Mouse (Mus musculus): ENCODE results near the gene a. TPM values are rescaled to one million over a fixed set of nuclear protein-coding genes. Genes with fewer than 3 reads are reported as not detected.
"Not testable (repeated sequence)": the region's sequence is repeated elsewhere in the genome, so short reads cannot be mapped to it uniquely, and the experiment has no call there.

Gene a
- total RNA-seq, 1 experiment from 2014 or later: not detected

- ATAC-seq (replicated peaks in 1 of 2; ENCODE audit: insufficient read depth in 1 of 2, low FRiP score in 2 of 2, low TSS enrichment in 1 of 2, low read depth in 1 of 2, poor library complexity in 2 of 2, severe bottlenecking in 2 of 2): no peak
These were observed 260.6 kb downstream of the a start for GRCm38 (mm10) chr2:155051622-155052351.

- no peak for ATAC-seq (replicated peaks in 1 of 2; ENCODE audit: insufficient read depth in 1 of 2, low FRiP score in 2 of 2, low TSS enrichment in 1 of 2, low read depth in 1 of 2, poor library complexity in 2 of 2, severe bottlenecking in 2 of 2)
These were observed 261.5 kb downstream of the a start for GRCm38 (mm10) chr2:155052681-155053080.

DNA sequence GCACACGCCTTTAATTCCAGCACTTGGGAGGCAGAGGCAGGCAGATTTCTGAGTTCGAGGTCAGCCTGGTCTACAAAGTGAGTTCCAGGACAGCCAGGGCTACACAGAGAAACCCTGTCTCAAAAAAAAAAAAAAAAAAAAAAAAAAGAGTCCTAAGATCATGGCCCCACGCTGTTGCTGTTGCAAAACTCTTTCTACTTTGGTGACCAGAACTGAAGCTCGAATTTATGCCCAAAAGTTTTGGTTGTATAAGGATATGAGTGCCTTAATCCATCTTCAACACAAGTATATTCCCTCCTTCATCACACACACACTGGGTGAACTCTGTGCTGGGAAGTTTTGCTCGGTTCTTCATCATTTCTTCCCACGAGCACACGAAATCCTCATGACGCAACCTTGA, 262.3 kb downstream of the a start:
- not testable (repeated sequence) for ATAC-seq (replicated peaks in 1 of 2; ENCODE audit: insufficient read depth in 1 of 2, low FRiP score in 2 of 2, low TSS enrichment in 1 of 2, low read depth in 1 of 2, poor library complexity in 2 of 2, severe bottlenecking in 2 of 2)

DNA sequence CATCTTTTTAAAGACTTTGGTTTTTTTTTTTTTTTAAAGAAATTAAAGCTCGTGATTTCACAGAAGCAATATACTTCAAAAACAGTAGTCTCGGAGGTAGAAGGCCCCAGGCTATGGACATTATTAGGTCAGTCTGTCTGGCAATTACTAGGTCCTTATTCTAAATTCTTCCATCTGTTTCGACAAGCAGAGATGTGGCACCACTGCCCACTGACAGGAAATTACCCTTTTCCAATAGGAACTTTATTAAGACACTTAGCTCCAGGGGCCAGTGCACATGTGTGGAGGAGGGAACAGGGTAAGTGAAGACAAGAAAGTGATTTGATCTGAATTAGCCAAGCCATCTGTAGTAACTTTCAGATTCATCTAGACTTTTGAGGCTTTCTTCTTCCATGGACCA, 263.5 kb downstream of the a start:
- ATAC-seq (replicated peaks in 1 of 2; ENCODE audit: insufficient read depth in 1 of 2, low FRiP score in 2 of 2, low TSS enrichment in 1 of 2, low read depth in 1 of 2, poor library complexity in 2 of 2, severe bottlenecking in 2 of 2): no peak

GRCm38 (mm10) chr2:155056076-155056578, 264.9 kb downstream of the a start:
- no peak for ATAC-seq (replicated peaks in 1 of 2; ENCODE audit: insufficient read depth in 1 of 2, low FRiP score in 2 of 2, low TSS enrichment in 1 of 2, low read depth in 1 of 2, poor library complexity in 2 of 2, severe bottlenecking in 2 of 2)

- ATAC-seq (replicated peaks in 1 of 2; ENCODE audit: insufficient read depth in 1 of 2, low FRiP score in 2 of 2, low TSS enrichment in 1 of 2, low read depth in 1 of 2, poor library complexity in 2 of 2, severe bottlenecking in 2 of 2): no peak
These were observed 266.2 kb downstream of the a start for GRCm38 (mm10) chr2:155057361-155057760.

DNA sequence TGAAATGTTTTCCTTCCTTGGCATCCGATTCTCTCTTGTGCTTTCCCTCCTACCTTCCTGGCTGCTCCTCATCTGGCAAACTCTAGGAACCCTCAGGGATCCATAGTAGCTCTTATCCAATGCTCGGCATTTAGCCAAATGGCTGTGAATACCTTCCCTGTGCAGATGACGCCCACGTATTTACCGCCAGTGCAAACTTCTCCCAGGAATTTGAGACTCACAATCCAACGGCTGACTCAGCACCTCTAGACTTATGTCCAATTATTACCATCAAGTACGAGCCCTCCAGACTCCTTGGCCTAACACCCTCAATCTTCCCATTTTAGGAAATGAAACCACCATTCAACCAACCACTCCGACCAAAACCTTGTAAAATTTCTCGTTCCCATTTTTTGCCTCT, 279.8 kb downstream of the a start:
- ATAC-seq (replicated peaks in 1 of 2; ENCODE audit: insufficient read depth in 1 of 2, low FRiP score in 2 of 2, low TSS enrichment in 1 of 2, low read depth in 1 of 2, poor library complexity in 2 of 2, severe bottlenecking in 2 of 2): no peak

GRCm38 (mm10) chr2:155072353-155073145, 281.3 kb downstream of the a start:
- ATAC-seq (replicated peaks in 1 of 2; ENCODE audit: insufficient read depth in 1 of 2, low FRiP score in 2 of 2, low TSS enrichment in 1 of 2, low read depth in 1 of 2, poor library complexity in 2 of 2, severe bottlenecking in 2 of 2): no peak

DNA sequence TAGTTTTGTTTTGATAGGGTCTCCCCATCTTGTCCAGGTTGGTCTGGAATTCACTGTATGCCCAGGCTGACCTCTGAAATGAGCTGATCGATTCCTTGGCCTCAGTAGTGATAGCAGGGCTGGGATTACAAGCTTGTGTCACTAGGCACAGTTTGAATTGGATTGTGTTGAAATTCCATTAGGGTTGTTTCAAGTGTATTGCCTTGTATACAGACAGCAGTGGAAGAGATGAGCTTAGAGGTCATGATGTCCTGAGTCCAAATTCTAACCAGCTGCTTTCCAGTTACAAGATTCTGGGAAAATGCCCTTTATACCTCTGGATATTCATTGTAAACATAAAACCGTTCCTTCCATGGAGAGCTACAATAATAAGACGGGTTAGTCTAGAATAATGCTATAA, 282.1 kb downstream of the a start:
- no peak for ATAC-seq (replicated peaks in 1 of 2; ENCODE audit: insufficient read depth in 1 of 2, low FRiP score in 2 of 2, low TSS enrichment in 1 of 2, low read depth in 1 of 2, poor library complexity in 2 of 2, severe bottlenecking in 2 of 2)

DNA sequence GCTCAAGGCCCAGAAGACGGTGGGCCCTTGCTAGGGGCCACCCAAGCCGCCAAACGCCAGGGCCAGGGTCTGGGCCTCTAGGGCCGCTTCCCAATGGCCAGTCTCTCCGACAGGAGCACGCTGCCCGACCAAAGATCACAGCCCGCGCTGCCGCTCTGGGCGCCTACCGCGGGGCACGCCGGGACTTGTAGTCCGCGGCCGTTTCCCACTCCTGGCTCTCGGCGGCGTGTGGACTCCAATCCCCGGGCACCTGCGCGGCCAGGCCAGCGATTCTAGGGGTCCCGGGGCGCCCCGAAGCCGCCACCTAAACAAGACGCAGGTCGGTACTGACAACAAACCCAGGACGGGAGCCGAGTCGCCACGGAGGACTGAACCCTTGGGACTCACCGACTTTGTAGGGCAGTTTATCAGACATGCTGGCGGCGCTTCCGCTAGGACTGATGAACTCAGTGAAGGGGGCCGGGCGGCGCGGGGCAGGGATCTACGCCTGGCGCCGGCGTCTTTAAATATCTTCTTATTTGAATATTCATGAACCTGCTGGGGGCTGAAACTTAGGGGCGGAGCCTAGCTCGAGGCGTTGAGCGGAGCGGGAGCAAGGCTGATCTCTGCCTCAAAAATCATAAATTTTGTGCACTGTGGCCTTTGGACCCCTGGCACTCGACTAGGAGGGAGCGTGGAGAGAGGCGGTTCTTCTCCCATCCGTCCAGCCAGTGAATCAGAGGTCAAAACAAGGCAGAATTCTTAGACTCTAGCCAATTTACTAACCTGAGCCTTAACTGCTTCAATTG, 283.0 kb downstream of the a start, which contains the start of gene Ahcy:
Gene Ahcy (minus strand): TSS at position 520 of the 788 bp plus-strand sequence.
- peak; percentile 91 to 93 for ATAC-seq (replicated peaks in 1 of 2; ENCODE audit: insufficient read depth in 1 of 2, low FRiP score in 2 of 2, low TSS enrichment in 1 of 2, low read depth in 1 of 2, poor library complexity in 2 of 2, severe bottlenecking in 2 of 2)

DNA sequence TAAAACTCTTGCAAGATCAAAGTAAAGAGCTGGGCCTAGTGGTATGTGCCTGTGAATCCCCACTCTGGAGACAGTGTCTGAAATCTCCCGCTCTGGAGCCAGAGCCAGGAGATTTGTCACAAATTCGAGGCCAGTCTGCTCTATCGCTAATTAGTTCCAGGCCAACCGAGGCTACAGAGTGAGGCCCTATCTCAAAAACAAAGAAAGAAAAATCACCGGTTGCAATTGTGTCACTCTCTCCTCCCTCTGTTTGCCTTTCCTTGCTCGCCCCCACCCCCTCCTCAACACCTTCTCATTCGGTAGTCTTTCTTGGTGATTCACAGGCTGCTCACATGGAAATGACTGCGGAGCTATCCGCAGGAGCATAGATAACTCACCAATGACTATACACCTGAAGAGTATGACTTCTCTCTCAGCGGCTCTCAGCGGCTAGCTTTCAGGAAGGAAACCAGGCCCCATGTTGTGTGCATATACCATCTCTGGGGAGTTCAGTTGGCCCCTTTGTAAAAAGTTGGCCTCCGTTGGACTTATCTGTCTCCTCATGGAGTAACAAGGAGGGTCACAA, 283.6 kb downstream of the a start:
- ATAC-seq (replicated peaks in 1 of 2; ENCODE audit: insufficient read depth in 1 of 2, low FRiP score in 2 of 2, low TSS enrichment in 1 of 2, low read depth in 1 of 2, poor library complexity in 2 of 2, severe bottlenecking in 2 of 2): no peak

- ATAC-seq (replicated peaks in 1 of 2; ENCODE audit: insufficient read depth in 1 of 2, low FRiP score in 2 of 2, low TSS enrichment in 1 of 2, low read depth in 1 of 2, poor library complexity in 2 of 2, severe bottlenecking in 2 of 2): no peak
These were observed 284.4 kb downstream of the a start for GRCm38 (mm10) chr2:155075649-155076048.

DNA sequence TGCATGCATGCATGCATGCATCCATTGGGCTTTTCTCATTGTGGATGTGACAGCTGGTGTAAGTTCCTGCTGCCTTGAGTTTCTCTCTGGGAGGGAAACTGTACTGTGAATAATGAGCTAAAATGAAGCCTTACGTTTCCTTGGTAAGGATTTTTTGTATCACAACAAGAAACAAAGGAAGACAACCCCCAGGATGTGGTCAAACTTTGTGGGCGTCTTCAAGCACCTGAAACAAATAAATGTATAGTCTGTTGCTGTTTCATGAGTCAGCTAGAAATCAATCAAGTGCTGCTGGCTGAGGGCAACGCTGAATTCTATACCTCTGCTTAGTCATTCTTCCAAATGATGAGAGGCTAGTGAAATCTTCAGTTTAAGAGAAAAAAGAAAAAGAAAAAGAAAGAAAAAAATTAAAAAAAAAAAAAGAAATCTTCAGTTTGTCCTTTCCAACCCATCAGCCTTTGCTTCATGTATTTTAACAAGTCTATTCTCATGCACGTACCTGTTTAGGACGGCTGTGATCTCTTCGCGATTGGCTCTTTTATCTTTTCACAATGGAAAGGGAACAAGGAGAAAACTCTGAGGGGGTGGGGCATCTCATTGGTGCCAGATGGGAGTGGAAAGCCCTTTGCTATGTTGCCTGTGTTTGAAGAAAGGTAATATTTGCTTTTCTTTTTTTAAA, 288.4 kb downstream of the a start:
- no peak for ATAC-seq (replicated peaks in 1 of 2; ENCODE audit: insufficient read depth in 1 of 2, low FRiP score in 2 of 2, low TSS enrichment in 1 of 2, low read depth in 1 of 2, poor library complexity in 2 of 2, severe bottlenecking in 2 of 2)

DNA sequence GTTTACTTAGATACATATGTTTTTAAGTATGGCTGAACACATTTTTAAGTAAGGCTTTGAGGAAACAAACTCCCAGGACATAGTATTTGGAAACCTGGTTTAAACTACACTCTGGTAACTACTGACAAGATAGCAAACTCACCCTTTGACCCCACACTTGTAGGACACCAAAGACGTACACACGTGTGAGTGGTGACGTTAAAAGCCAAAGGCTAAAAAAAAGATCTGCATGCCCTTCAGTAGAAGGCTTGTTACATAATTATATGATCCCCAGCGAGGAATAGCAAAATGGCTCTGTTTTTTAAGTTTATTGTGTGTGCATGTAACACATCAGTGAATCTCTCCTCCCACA, 289.0 kb downstream of the a start:
- ATAC-seq (replicated peaks in 1 of 2; ENCODE audit: insufficient read depth in 1 of 2, low FRiP score in 2 of 2, low TSS enrichment in 1 of 2, low read depth in 1 of 2, poor library complexity in 2 of 2, severe bottlenecking in 2 of 2): no peak

DNA sequence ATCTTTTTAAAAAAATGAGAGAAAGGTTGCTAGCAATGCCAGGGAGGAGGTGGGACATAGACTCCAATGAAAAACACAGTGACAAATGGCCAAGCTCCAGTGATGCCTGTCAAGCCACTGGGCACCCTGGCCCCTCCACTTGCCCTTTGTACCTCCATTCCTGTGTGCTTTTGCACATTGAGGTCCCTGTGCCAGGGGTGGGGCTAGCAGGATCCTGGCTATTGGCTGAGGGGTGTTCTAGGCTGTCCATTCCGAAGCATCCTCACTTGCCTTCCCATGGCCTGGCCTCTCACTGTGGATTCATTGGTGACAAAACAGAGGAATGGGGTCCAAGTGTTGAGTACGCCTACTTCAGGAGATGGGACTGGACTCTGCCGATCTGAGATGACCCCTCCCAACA, 289.9 kb downstream of the a start:
- ATAC-seq (replicated peaks in 1 of 2; ENCODE audit: insufficient read depth in 1 of 2, low FRiP score in 2 of 2, low TSS enrichment in 1 of 2, low read depth in 1 of 2, poor library complexity in 2 of 2, severe bottlenecking in 2 of 2): no peak

- peak; percentile 86 to 93 for ATAC-seq (replicated peaks in 1 of 2; ENCODE audit: insufficient read depth in 1 of 2, low FRiP score in 2 of 2, low TSS enrichment in 1 of 2, low read depth in 1 of 2, poor library complexity in 2 of 2, severe bottlenecking in 2 of 2)
These were observed 291.1 kb downstream of the a start for GRCm38 (mm10) chr2:155082121-155082803.

- no peak for ATAC-seq (replicated peaks in 1 of 2; ENCODE audit: insufficient read depth in 1 of 2, low FRiP score in 2 of 2, low TSS enrichment in 1 of 2, low read depth in 1 of 2, poor library complexity in 2 of 2, severe bottlenecking in 2 of 2)
These were observed 293.3 kb downstream of the a start for GRCm38 (mm10) chr2:155084546-155084945.
